Mouse (Mus musculus): Measurements from ENCODE around the gene Ehmt1. TPM values are rescaled to one million over a fixed set of nuclear protein-coding genes. Genes with fewer than 3 reads are reported as not detected.

Gene Ehmt1
- polyA plus RNA-seq, 1 experiment from 2014 or later = 113 TPM

DNA sequence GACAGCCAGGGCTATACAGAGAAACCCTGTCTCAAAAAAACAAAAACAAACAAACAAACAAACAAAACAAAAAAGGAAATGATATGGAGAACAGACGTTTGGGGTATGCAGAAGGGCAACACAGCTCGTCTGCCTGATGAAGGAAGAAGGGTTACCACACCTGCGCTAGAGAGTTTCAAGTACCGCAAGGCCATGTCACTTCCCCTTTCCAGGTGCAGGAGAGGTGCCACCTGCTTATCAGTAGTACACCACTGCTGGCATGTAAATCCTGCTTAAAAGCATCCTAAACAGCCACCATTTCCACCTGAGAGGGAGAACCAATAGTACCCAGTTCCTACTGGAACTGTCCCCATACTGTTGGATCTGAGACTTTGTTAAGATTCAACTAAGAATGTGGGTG is 113.8 kb downstream of the Ehmt1 start:
- Histone ChIP-seq H3K27ac (ENCODE audit: low read depth, low read length) (no peak overlapping the region), H3K27me3 (ENCODE audit: control insufficient read depth, insufficient read depth, low read length) (no peaks in the 10 kb centered on the region), H3K9ac (ENCODE audit: low read depth, low read length) (no peak overlapping the region), H3K9me3 (ENCODE audit: control insufficient read depth, low read length) (no peaks in the 10 kb centered on the region), H3K4me1 (replicated peaks; ENCODE audit: control insufficient read depth, insufficient read depth, low read length) (no peaks in the 10 kb centered on the region), H3K4me3 (ENCODE audit: low read depth, low read length) (no peak overlapping the region), H3K36me3 (ENCODE audit: control insufficient read depth, insufficient read depth, low read length) (peaks cover 31% of the 10 kb centered on the region; the same call in 1 of the 2 replicates), H3K4me2 (replicated peaks; ENCODE audit: low read depth, low read length) (no peak overlapping the region)
- ATAC-seq (ENCODE audit: low FRiP score) (no peak), DNase-seq (ENCODE audit: low spot score) (no peak)
- 95% methylated on average over 4 of the region's 4 CpGs for WGBS

DNA sequence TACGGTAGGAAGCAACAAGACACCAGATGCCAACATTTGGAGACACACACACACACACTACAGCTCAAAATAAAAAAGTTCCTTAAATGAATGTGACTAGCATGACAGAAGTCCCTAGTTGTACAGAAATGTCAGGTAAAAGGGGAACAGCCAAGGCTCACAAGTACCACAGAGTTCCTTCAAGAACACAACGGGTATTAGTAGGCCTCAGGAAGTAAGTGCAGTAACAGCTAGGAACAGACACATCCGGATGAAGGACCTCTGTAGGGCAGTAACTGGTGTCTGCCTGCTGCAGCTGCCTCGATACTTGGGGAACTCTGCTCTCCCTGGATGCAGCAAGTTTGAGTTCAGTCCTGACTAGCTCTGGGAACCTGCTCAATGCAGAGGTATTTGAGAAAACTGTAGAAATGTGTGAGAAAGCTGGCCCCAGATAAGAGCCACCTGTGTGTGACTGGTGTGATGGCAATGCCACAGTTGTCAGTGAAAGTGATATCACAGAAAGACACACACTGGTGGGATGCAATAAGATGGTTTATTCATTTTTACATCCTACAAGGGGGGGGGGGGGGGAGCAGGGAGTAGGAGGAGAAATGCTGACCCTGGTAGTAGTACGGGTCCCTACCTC is 122.5 kb downstream of the Ehmt1 start:
- no peak overlapping the region for H3K9ac ChIP-seq (ENCODE audit: low read depth, low read length)
- no peak overlapping the region for H3K4me3 ChIP-seq (ENCODE audit: low read depth, low read length)
- no peak for DNase-seq (ENCODE audit: low spot score)
- H3K27me3 ChIP-seq (ENCODE audit: control insufficient read depth, insufficient read depth, low read length) = no peaks in the 10 kb centered on the region
- peaks cover 13% of the 10 kb centered on the region for H3K36me3 ChIP-seq (ENCODE audit: control insufficient read depth, insufficient read depth, low read length)
- ATAC-seq (ENCODE audit: low FRiP score) = no peak
- no peak overlapping the region for H3K27ac ChIP-seq (ENCODE audit: low read depth, low read length)
- H3K4me1 ChIP-seq (replicated peaks; ENCODE audit: control insufficient read depth, insufficient read depth, low read length) = no peaks in the 10 kb centered on the region
- H3K4me2 ChIP-seq (replicated peaks; ENCODE audit: low read depth, low read length) = no peak overlapping the region
- no peaks in the 10 kb centered on the region for H3K9me3 ChIP-seq (ENCODE audit: control insufficient read depth, low read length)
- WGBS = 96% methylated on average over 5 of the region's 5 CpGs

DNA sequence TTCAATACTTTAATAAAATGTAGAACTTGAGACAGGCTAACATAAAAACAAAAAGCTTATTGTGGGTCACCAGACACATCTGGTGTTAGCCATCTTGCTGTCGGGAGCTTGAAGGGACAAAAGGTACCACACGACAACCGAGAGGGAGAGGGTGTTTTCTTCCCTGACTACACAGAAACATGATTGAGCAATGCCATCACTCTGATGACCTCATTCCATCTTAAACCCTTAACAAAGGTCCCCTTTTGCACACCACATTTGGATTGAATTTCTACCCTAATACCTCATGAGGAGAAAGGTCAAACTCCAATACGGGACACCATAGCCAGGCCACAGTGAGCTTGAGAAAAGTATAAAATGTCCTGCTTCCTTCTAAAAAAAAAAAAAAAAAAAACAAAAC is 132.2 kb downstream of the Ehmt1 start:
- no peak for DNase-seq (ENCODE audit: low spot score)
- ATAC-seq (ENCODE audit: low FRiP score) = no peak
- Histone ChIP-seq H3K27me3 (ENCODE audit: control insufficient read depth, insufficient read depth, low read length) (no peaks in the 10 kb centered on the region), H3K9ac (ENCODE audit: low read depth, low read length) (no peak overlapping the region), H3K9me3 (ENCODE audit: control insufficient read depth, low read length) (no peaks in the 10 kb centered on the region), H3K4me1 (replicated peaks; ENCODE audit: control insufficient read depth, insufficient read depth, low read length) (no peaks in the 10 kb centered on the region), H3K36me3 (ENCODE audit: control insufficient read depth, insufficient read depth, low read length) (peaks cover 7% of the 10 kb centered on the region; the same call in 1 of the 2 replicates), H3K4me2 (replicated peaks; ENCODE audit: low read depth, low read length) (no peak overlapping the region), H3K4me3 (ENCODE audit: low read depth, low read length) (no peak overlapping the region), H3K27ac (ENCODE audit: low read depth, low read length) (no peak overlapping the region)
- WGBS = 57% methylated on average over 4 of the region's 4 CpGs

DNA sequence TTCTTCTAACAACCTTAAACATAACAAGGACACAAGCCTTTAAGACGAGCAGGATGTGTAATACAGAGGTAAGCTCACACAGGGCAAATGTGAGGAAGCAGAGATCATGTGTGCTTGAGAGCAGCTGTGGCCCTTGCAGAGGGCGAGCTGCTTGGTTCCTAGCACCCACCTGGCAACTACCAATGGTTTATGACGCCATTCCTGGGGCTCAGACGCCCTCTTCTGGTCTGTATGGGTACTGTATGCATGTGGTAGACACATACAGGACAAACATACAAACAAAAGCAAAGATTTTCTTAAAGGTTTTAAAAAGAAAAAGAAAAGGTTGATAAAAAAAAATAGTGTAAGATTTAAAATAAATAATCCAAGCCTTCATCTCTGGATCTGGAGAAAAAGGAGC is 138.2 kb downstream of the Ehmt1 start:
- Histone ChIP-seq H3K4me3 (ENCODE audit: low read depth, low read length) (no peak overlapping the region), H3K9me3 (ENCODE audit: control insufficient read depth, low read length) (no peaks in the 10 kb centered on the region), H3K36me3 (ENCODE audit: control insufficient read depth, insufficient read depth, low read length) (no peaks in the 10 kb centered on the region), H3K27ac (ENCODE audit: low read depth, low read length) (no peak overlapping the region), H3K4me2 (replicated peaks; ENCODE audit: low read depth, low read length) (no peak overlapping the region), H3K27me3 (ENCODE audit: control insufficient read depth, insufficient read depth, low read length) (no peaks in the 10 kb centered on the region), H3K9ac (ENCODE audit: low read depth, low read length) (no peak overlapping the region), H3K4me1 (replicated peaks; ENCODE audit: control insufficient read depth, insufficient read depth, low read length) (no peaks in the 10 kb centered on the region)
- 49% methylated on average over 4 of the region's 4 CpGs for WGBS
- DNase-seq (ENCODE audit: low spot score) (no peak), ATAC-seq (ENCODE audit: low FRiP score) (no peak)

DNA sequence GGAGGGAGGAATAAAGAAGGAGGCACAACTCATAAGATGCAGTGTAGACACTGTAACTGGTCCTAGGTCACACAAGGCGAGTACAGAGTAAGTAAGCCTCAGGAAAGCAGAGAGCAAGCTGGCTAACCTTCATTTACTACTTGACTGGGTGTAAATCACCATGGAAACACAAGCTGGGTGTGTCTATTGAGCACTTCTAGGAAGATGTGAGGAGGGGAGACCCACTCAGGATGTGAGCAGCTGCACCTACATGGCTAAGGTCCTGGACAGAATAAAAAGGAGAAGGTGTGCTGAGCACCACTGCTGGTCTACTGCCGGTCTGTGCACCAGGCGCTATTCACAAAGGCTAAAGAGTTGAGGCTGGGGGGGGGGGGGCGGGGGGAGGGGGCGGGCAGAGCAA is 142.6 kb downstream of the Ehmt1 start:
- H3K4me2 ChIP-seq (replicated peaks; ENCODE audit: low read depth, low read length) = no peak overlapping the region
- no peaks in the 10 kb centered on the region for H3K4me1 ChIP-seq (replicated peaks; ENCODE audit: control insufficient read depth, insufficient read depth, low read length)
- H3K4me3 ChIP-seq (ENCODE audit: low read depth, low read length) = no peak overlapping the region
- no peak overlapping the region for H3K27ac ChIP-seq (ENCODE audit: low read depth, low read length)
- H3K9ac ChIP-seq (ENCODE audit: low read depth, low read length) = no peak overlapping the region
- H3K36me3 ChIP-seq (ENCODE audit: control insufficient read depth, insufficient read depth, low read length) = no peaks in the 10 kb centered on the region
- no peaks in the 10 kb centered on the region for H3K27me3 ChIP-seq (ENCODE audit: control insufficient read depth, insufficient read depth, low read length)
- H3K9me3 ChIP-seq (ENCODE audit: control insufficient read depth, low read length) = no peaks in the 10 kb centered on the region
- 11% methylated on average over 4 of the region's 5 CpGs for WGBS
- DNase-seq (ENCODE audit: low spot score) = no peak
- no peak for ATAC-seq (ENCODE audit: low FRiP score)

DNA sequence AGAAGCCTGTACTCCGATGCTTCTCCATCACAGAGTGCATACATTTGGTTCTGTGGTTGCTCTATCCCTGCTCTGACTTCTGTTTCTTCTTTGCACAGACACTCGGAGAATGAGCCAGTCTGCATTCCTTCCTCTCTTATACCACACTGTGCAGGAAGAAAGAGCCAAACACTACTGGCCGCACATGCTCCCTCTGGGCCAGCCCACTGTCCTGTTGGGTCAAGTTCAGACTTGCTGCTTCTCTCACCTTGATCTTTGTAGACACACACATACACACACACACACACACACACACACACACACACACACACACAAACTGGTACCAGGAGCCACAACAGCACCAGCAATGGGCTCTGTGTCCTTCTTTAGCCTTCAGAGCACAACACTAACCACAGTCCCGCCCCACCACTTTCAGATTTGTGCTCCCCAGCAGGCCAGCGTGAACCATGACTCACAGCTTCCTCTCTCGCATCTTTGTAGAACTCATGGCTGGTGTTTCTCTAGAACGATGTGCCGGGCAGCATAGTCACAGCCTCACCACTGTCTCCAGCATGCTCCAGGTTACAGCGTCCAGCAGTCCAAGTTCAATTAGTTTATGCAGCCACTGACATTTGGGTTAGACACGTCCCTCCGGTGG is 143.3 kb downstream of the Ehmt1 start:
- no peak overlapping the region for H3K4me2 ChIP-seq (replicated peaks; ENCODE audit: low read depth, low read length)
- H3K27ac ChIP-seq (ENCODE audit: low read depth, low read length) = no peak overlapping the region
- no peak overlapping the region for H3K4me3 ChIP-seq (ENCODE audit: low read depth, low read length)
- H3K36me3 ChIP-seq (ENCODE audit: control insufficient read depth, insufficient read depth, low read length) = no peaks in the 10 kb centered on the region
- DNase-seq (ENCODE audit: low spot score) = no peak
- no peaks in the 10 kb centered on the region for H3K4me1 ChIP-seq (replicated peaks; ENCODE audit: control insufficient read depth, insufficient read depth, low read length)
- no peak overlapping the region for H3K9ac ChIP-seq (ENCODE audit: low read depth, low read length)
- 82% methylated on average over 11 of the region's 11 CpGs for WGBS
- no peak for ATAC-seq (ENCODE audit: low FRiP score)
- H3K27me3 ChIP-seq (ENCODE audit: control insufficient read depth, insufficient read depth, low read length) = no peaks in the 10 kb centered on the region
- H3K9me3 ChIP-seq (ENCODE audit: control insufficient read depth, low read length) = no peaks in the 10 kb centered on the region

DNA sequence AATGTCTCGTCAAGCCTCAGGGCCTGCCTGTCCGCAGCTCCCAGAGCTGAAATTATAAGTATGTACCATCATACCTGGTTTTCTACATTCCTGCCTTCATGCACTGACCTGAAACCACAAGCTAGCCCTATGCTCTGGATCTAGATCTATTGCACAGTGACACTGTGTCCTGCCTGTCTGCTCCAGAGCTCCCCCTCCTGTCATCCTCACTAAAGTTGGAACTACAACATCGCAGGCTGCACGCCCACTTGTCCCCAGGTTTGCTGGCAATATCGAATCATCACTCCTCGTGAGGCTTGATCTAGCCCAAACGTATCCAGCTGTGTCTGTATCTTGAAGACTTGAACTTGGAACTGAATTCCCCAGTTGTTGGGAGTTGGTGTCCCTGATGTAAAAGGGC is 144.6 kb downstream of the Ehmt1 start:
- no peaks in the 10 kb centered on the region for H3K9me3 ChIP-seq (ENCODE audit: control insufficient read depth, low read length)
- no peak overlapping the region for H3K27ac ChIP-seq (ENCODE audit: low read depth, low read length)
- no peak overlapping the region for H3K4me2 ChIP-seq (replicated peaks; ENCODE audit: low read depth, low read length)
- no peaks in the 10 kb centered on the region for H3K36me3 ChIP-seq (ENCODE audit: control insufficient read depth, insufficient read depth, low read length)
- no peaks in the 10 kb centered on the region for H3K27me3 ChIP-seq (ENCODE audit: control insufficient read depth, insufficient read depth, low read length)
- H3K4me1 ChIP-seq (replicated peaks; ENCODE audit: control insufficient read depth, insufficient read depth, low read length) = no peaks in the 10 kb centered on the region
- DNase-seq (ENCODE audit: low spot score) = no peak
- no peak overlapping the region for H3K9ac ChIP-seq (ENCODE audit: low read depth, low read length)
- 69% methylated on average over 7 of the region's 7 CpGs for WGBS
- no peak overlapping the region for H3K4me3 ChIP-seq (ENCODE audit: low read depth, low read length)
- ATAC-seq (ENCODE audit: low FRiP score) = no peak

- H3K27ac ChIP-seq (ENCODE audit: low read depth, low read length) = no peak overlapping the region
- no peaks in the 10 kb centered on the region for H3K27me3 ChIP-seq (ENCODE audit: control insufficient read depth, insufficient read depth, low read length)
- H3K9me3 ChIP-seq (ENCODE audit: control insufficient read depth, low read length) = no peaks in the 10 kb centered on the region
- no peak overlapping the region for H3K4me2 ChIP-seq (replicated peaks; ENCODE audit: low read depth, low read length)
- H3K36me3 ChIP-seq (ENCODE audit: control insufficient read depth, insufficient read depth, low read length) = no peaks in the 10 kb centered on the region
- no peak overlapping the region for H3K4me3 ChIP-seq (ENCODE audit: low read depth, low read length)
- no peak overlapping the region for H3K9ac ChIP-seq (ENCODE audit: low read depth, low read length)
- H3K4me1 ChIP-seq (replicated peaks; ENCODE audit: control insufficient read depth, insufficient read depth, low read length) = no peaks in the 10 kb centered on the region
- WGBS = 85% methylated on average over 4 of the region's 4 CpGs
- DNase-seq (ENCODE audit: low spot score) = no peak
- no peak for ATAC-seq (ENCODE audit: low FRiP score)
Observed at GRCm38 (mm10) chr2:24770861-24771260, 148.6 kb downstream of the Ehmt1 start.

DNA sequence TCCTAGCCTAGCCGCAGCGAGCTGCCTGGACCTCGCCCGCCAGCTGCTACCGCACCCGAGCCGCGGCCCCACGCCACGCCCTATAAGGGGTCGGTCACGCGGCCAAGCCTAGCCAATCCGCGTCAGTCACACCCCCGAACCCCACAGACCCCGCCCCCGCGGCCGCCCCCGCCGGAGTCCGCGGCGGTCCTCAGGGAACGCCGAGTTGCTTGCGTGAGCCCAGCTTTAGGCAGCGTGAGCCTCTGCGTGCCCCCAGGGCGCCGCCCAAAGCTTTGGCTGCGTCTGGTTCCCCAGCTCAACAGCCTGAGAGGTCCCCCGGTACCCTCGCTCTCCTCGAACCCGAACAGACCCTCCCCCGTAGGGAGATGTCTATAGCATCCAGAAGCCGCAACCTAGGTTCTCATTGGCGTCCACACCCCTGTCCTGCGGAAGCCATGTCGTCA is 156.3 kb downstream of the Ehmt1 start, which contains the start of gene Cacna1b:
Gene Cacna1b (minus strand): TSS at position 38 of the 443 bp plus-strand sequence.
- H3K36me3 ChIP-seq (ENCODE audit: control insufficient read depth, insufficient read depth, low read length) = no peaks in the 10 kb centered on the region
- DNase-seq (ENCODE audit: low spot score) = peak; percentile 88
- H3K27me3 ChIP-seq (ENCODE audit: control insufficient read depth, insufficient read depth, low read length) = peaks cover 15% of the 10 kb centered on the region
- peak within 1 kb of the TSS; percentile 71 for H3K4me3 ChIP-seq (ENCODE audit: low read depth, low read length)
- peak; percentile 95 for ATAC-seq (ENCODE audit: low FRiP score)
- 1% methylated on average over 41 of the region's 42 CpGs for WGBS
- no peaks in the 10 kb centered on the region for H3K9me3 ChIP-seq (ENCODE audit: control insufficient read depth, low read length)
- H3K27ac ChIP-seq (ENCODE audit: low read depth, low read length) = peak within 1 kb of the TSS; percentile 60
- H3K9ac ChIP-seq (ENCODE audit: low read depth, low read length) = peak within 1 kb of the TSS; percentile 63
- 0 out of 2 replicates have a peak, but pooled peaks cover 2% of the 10 kb centered on the region for H3K4me1 ChIP-seq (replicated peaks; ENCODE audit: control insufficient read depth, insufficient read depth, low read length)
- peak within 1 kb of the TSS; percentile 93 for H3K4me2 ChIP-seq (replicated peaks; ENCODE audit: low read depth, low read length)

Data from hindbrain, embryonic 11.5 days (tissue).